Mouse (Mus musculus) limb, embryonic 14.5 days (tissue): ENCODE data around the gene Ssh3. TPM values are rescaled to one million over a fixed set of nuclear protein-coding genes. Genes with fewer than 3 reads are reported as not detected.

Source experiments
- ATAC-seq: fragments of 200-750 bp; cut with Nextera tagmentation; 2 replicates; pipeline ENCODE4 v1.8.0; 2017; ENCODE audit warnings: low read depth, moderate number of reproducible peaks, moderate TSS enrichment; ENCODE audit not compliant: low FRiP score
- DNase-seq: peaks from one replicate; pipeline ENCODE4 v3.0.0-alpha.2; 2015; ENCODE audit warnings: low spot score
- H3K27ac ChIP-seq: fragments of 300-500 bp; sonication (generic); replicated peaks from 2 replicates; pipeline ENCODE4 v1.5.1; 2014; ENCODE audit warnings: low read depth, mild to moderate bottlenecking, low read length, moderate library complexity, mixed read lengths
- H3K27me3 ChIP-seq: fragments of 300-500 bp; sonication (generic); 2 replicates; pipeline ENCODE4 v1.6.1; 2014; ENCODE audit warnings: low read length, mixed read lengths; ENCODE audit not compliant: control insufficient read depth, insufficient read depth
- H3K36me3 ChIP-seq: fragments of 300-500 bp; sonication (generic); 2 replicates; pipeline ENCODE4 v1.6.1; 2014; ENCODE audit warnings: mild to moderate bottlenecking, low read length, moderate library complexity, mixed read lengths; ENCODE audit not compliant: control insufficient read depth, insufficient read depth
- H3K4me1 ChIP-seq: fragments of 300-500 bp; sonication (generic); 2 replicates; pipeline ENCODE4 v1.6.1; 2014; ENCODE audit warnings: antibody characterized with exemption, low read length, mixed read lengths; ENCODE audit not compliant: control insufficient read depth, insufficient read depth
- H3K4me2 ChIP-seq: fragments of 300-500 bp; sonication (generic); replicated peaks from 2 replicates; pipeline ENCODE4 v1.6.1; 2014; ENCODE audit warnings: low read depth, mild to moderate bottlenecking, low read length, moderate library complexity; ENCODE audit not compliant: severe bottlenecking
- H3K4me3 ChIP-seq: fragments of 300-500 bp; sonication (generic); replicated peaks from 2 replicates; pipeline ENCODE4 v1.5.1; 2014; ENCODE audit warnings: low read length
- H3K9ac ChIP-seq: fragments of 300-500 bp; sonication (generic); 2 replicates; pipeline ENCODE4 v1.6.1; 2014; ENCODE audit warnings: mild to moderate bottlenecking, low read depth, low read length, moderate library complexity; ENCODE audit not compliant: severe bottlenecking
- H3K9me3 ChIP-seq: fragments of 300-500 bp; sonication (generic); 2 replicates; pipeline ENCODE4 v1.6.1; 2016; ENCODE audit warnings: low read length; ENCODE audit not compliant: control insufficient read depth
- POLR2A ChIP-seq: fragments of 200-500 bp; IDR thresholded peaks from 2 replicates; pipeline ENCODE4 v1.8.0; 2012; ENCODE audit warnings: inconsistent platforms, mild to moderate bottlenecking, moderate library complexity, borderline replicate concordance; ENCODE audit not compliant: insufficient read depth, insufficient read length; ENCODE audit errors: extremely low read depth
- WGBS: fragments of 180-500 bp; shearing (Covaris S2); extraction: QIAGEN DNeasy Blood & Tissue Kit; methylation state at CpG from one replicate; pipeline ENCODE4 v1.1.7; 2014; 5-methylcytosine and 5-hydroxymethylcytosine counted together
- polyA plus RNA-seq, 2 experiments: library from polyadenylated mRNA; depleted of rRNA in 1 of 2; stranded (reverse) in 1 of 2; unstranded in 1 of 2; fragments of >200 nt; fragmentation: Nextera tagmentation in 1 of 2; extraction: Ambion mirVana in 1 of 2; gene quantifications; 2 replicates each; pipeline versions ENCODE4 v1.2.1 to v1.2.3; 2012 to 2014

The Ssh3 gene
- polyA plus RNA-seq, 2 experiments: 22.3 to 57.5 TPM

GRCm38 (mm10) chr19:4302936-4303639 is 34.1 kb upstream of the Ssh3 start:
- H3K27ac ChIP-seq: peak overlapping the region; percentile 61; the same call in 1 of the 2 replicates
- no peak for DNase-seq
- peaks cover 55% of the 10 kb centered on the region for H3K4me1 ChIP-seq
- ATAC-seq: no peak
- 54% methylated on average over 7 of the region's 7 CpGs for WGBS
- no peaks in the 10 kb centered on the region for H3K36me3 ChIP-seq
- no peak for TF ChIP-seq POLR2A
- H3K4me2 ChIP-seq: peak overlapping the region; percentile 28
- no peak overlapping the region for H3K4me3 ChIP-seq
- no peaks in the 10 kb centered on the region for H3K27me3 ChIP-seq
- no peaks in the 10 kb centered on the region for H3K9me3 ChIP-seq
- peak overlapping the region; percentile 38 for H3K9ac ChIP-seq

DNA sequence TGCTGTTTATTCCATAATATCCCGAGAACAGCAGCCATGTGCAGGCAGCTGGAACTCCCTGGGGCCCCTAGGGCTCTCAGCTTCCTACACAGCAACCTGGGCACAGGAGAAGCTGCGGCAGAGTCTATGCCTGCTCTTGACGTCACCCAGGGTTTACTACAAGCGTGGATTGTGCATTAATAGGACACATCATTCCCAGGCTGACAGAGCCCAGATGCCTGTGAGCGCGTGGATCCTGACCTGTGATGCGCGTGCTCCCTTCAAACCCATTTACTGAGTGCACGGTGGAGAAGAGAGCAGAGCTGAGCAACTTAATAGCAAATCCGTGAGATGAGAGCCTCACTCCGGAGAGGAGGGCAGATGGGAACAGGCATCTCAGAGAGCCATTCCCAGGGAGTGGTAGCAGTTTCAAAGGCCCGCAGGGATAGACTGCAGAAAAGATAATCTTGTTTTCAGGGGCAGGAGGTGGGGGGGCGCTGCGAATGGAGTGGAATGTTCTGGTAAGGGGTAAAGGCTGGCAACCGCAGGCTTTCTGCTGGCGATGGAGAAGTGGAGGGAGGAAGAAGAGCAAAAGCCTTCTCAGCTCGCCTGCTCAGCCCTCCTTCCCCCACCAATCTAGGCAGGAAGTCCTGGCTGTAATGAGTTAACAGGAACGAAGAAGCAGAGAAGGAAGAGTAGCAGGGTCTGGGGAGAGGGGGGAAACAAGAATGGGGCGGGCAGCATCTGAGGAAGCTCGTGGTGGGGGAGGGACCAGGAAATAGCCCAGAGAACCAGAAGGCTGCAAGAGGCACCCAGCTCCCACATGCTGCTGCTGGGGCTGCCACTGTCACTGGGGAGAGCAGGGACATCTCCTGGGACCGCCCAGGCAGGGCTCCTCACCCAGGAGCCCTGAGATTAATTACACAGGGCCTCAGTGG is 33.0 kb upstream of the Ssh3 start:
- WGBS: 18% methylated on average over 21 of the region's 21 CpGs
- ATAC-seq: no peak
- Histone ChIP-seq H3K4me2 (peak overlapping the region; percentile 28), H3K27me3 (no peaks in the 10 kb centered on the region), H3K9ac (peak overlapping the region; percentile 38), H3K36me3 (no peaks in the 10 kb centered on the region), H3K9me3 (no peaks in the 10 kb centered on the region), H3K4me3 (peak overlapping the region; percentile 3), H3K27ac (peak overlapping the region; percentile 71), H3K4me1 (peaks cover 54% of the 10 kb centered on the region)
- no peak for TF ChIP-seq POLR2A
- DNase-seq: no peak

GRCm38 (mm10) chr19:4300852-4301734 is 32.1 kb upstream of the Ssh3 start:
- Histone ChIP-seq H3K4me3 (no peak overlapping the region), H3K4me1 (peaks cover 47% of the 10 kb centered on the region), H3K9me3 (no peaks in the 10 kb centered on the region), H3K27ac (peak overlapping the region; percentile 71), H3K27me3 (no peaks in the 10 kb centered on the region), H3K9ac (peak overlapping the region; percentile 38; the same call in 1 of the 2 replicates), H3K36me3 (no peaks in the 10 kb centered on the region), H3K4me2 (peak overlapping the region; percentile 28; the same call in 1 of the 2 replicates)
- no peak for ATAC-seq
- DNase-seq: no peak
- TF ChIP-seq POLR2A: no peak
- WGBS: 58% methylated on average over 11 of the region's 11 CpGs

- Histone ChIP-seq H3K4me2 (no peak overlapping the region), H3K9ac (no peak overlapping the region), H3K27ac (no peak overlapping the region), H3K9me3 (no peaks in the 10 kb centered on the region), H3K4me3 (no peak overlapping the region), H3K4me1 (peaks cover 47% of the 10 kb centered on the region), H3K36me3 (peaks cover 3% of the 10 kb centered on the region; the same call in 1 of the 2 replicates), H3K27me3 (no peaks in the 10 kb centered on the region)
- WGBS: 46% methylated on average over 7 of the region's 7 CpGs
- TF ChIP-seq POLR2A: no peak
- ATAC-seq (no peak), DNase-seq (no peak)
Measured at GRCm38 (mm10) chr19:4300271-4300704, 31.3 kb upstream of the Ssh3 start.
